Mouse (Mus musculus) heart, adult 2 months (tissue): ENCODE results near the gene Rapgef3.

ENCODE experiments used
- CTCF ChIP-seq: fragments of 200-600 bp; IDR thresholded peaks from 2 replicates; pipeline ENCODE4 v1.8.1; 2022; ENCODE audit warnings: antibody characterized with exemption, mild to moderate bottlenecking, moderate library complexity
- POLR2A ChIP-seq: fragments of 200-500 bp; IDR thresholded peaks from 2 replicates; pipeline ENCODE4 v1.6.1; 2011; ENCODE audit warnings: mild to moderate bottlenecking, low read depth, low read length, control low read depth; ENCODE audit not compliant: insufficient read depth

DNA sequence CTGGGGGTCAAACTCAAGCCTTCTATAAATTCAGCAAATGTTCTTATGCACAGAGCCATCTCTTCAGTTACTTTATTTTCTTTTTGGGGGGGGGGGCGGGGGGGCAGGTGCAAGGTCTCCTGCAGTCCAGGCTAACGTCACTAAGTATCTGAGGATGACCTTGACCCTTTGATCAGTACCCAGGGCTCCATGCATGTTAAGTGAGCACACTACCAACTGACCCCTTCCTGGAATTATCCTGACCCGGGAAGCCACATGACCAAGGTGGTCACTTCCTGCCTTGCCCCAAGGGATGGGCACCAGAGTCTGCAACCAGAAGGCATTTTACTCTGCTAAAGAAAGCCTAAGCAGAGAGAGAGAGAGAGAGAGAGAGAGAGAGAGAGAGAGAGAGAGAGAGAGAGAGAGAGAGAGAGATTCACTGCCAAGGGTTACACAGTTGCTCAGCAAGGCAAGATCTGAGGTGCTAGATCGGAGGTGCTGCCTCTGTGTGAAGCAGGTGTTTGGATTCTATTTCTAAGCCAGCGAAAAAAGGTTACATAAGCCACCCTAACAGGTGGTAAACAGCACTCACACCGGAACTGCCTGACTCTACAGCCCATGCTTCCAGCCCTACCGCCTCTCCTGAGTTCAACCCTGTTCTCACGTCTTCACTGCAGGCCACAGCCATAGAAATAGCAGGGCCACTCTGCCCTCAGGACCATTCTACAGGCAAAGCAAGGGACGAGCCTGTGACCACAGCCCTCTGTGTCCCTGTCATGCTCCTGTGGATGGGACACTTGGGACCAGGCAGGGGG lies 4.3 kb downstream of the Rapgef3 start:
- no peak for TF ChIP-seq CTCF
- no peak for TF ChIP-seq POLR2A
